Mouse (Mus musculus) erythroblast, embryonic 14.5 days (primary cell): Measurements from ENCODE around the gene Ggact. TPM values are rescaled to one million over a fixed set of nuclear protein-coding genes. Genes with fewer than 3 reads are reported as not detected.

Experiments used
- H3K27me3 ChIP-seq: 2 replicates; pipeline ENCODE4 v1.6.1; 2012; ENCODE audit warnings: inconsistent platforms; ENCODE audit not compliant: control insufficient read depth
- H3K36me3 ChIP-seq: 2 replicates; pipeline ENCODE4 v1.6.1; 2012; ENCODE audit warnings: mild to moderate bottlenecking, inconsistent platforms; ENCODE audit not compliant: control insufficient read depth
- H3K4me1 ChIP-seq: 2 replicates; pipeline ENCODE4 v1.6.1; 2012; ENCODE audit warnings: inconsistent platforms; ENCODE audit not compliant: control insufficient read depth
- H3K4me3 ChIP-seq: replicated peaks from 2 replicates; pipeline ENCODE3; 2012; ENCODE audit warnings: moderate library complexity, mild to moderate bottlenecking, inconsistent platforms
- H3K9me3 ChIP-seq: 2 replicates; pipeline ENCODE4 v1.6.1; 2012; ENCODE audit warnings: low read length, inconsistent platforms, mixed read lengths; ENCODE audit not compliant: control insufficient read depth
- GATA1 ChIP-seq: IDR thresholded peaks from 2 replicates; pipeline ENCODE4 v1.6.1; 2012; ENCODE audit warnings: low read length, inconsistent platforms, mixed read lengths
- TAL1 ChIP-seq: IDR thresholded peaks from 3 replicates; pipeline ENCODE4 v1.6.1; 2012; ENCODE audit warnings: low read length, inconsistent platforms, mixed read lengths
- polyA plus RNA-seq: library from polyadenylated mRNA; stranded (reverse); fragments of >175 nt; gene quantifications from 2 replicates; pipeline ENCODE4 v1.2.3, GENCODE M21; 2012

Ggact gene
- polyA plus RNA-seq, 1 experiment = 1.7 TPM

- H3K36me3 ChIP-seq = no peaks in the 10 kb centered on the region
- no peak overlapping the region for H3K4me3 ChIP-seq
- no peaks in the 10 kb centered on the region for H3K4me1 ChIP-seq
- no peaks in the 10 kb centered on the region for H3K27me3 ChIP-seq
- no peaks in the 10 kb centered on the region for H3K9me3 ChIP-seq
- no peak for TF ChIP-seq TAL1
- TF ChIP-seq GATA1 = no peak
These were observed 89.8 kb downstream of the Ggact start for GRCm38 (mm10) chr14:122823791-122824190.

DNA sequence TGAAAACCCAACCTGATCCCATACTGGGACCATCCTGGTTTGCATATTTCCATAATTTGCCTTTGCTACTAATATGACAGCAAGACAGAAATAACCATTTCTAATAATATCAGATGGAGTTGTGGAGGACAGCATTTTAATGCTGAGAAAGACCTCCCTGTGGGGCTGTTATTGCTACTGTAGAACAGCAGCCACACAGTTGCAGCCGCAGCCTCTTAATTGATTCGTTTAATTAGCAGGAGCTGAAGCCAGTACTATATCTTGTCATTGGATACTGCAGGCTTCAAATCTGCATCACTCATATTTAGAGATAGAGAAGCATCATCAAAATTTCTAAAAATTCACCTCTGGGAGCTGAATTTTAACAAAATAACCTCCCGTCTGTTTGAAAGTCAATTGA lies 92.6 kb downstream of the Ggact start:
- H3K4me3 ChIP-seq = no peak overlapping the region
- H3K9me3 ChIP-seq = no peaks in the 10 kb centered on the region
- no peak for TF ChIP-seq TAL1
- TF ChIP-seq GATA1 = no peak

DNA sequence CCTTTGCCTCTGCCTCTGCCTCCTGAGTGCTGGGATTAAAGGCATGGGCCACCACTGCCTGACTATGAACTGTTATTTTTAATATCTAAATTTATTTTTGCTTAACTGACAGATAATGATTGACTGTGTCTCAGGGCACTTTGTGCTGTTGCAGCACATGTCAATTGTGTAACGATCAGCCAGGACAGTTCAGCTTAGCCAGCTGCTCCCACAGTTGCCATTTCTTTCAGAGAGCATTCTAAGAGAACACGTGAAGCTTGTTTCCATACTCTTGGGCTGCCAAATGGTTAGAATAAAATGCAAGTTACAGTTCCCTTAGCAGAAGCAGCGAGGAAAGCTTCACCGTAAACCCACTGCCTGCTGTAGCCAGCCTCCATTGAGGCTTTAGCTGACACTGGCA lies 113.3 kb downstream of the Ggact start:
- Histone ChIP-seq H3K4me1 (no peaks in the 10 kb centered on the region), H3K36me3 (no peaks in the 10 kb centered on the region), H3K4me3 (no peak overlapping the region), H3K9me3 (no peaks in the 10 kb centered on the region), H3K27me3 (no peaks in the 10 kb centered on the region)
- TF ChIP-seq GATA1 = no peak
- no peak for TF ChIP-seq TAL1

More for the DNA sequence above, 92.6 kb downstream of the Ggact start:
- no peaks in the 10 kb centered on the region for H3K36me3 ChIP-seq
- no peaks in the 10 kb centered on the region for H3K27me3 ChIP-seq
- no peaks in the 10 kb centered on the region for H3K4me1 ChIP-seq

GRCm38 (mm10) chr14:122793368-122793767 lies 120.2 kb downstream of the Ggact start:
- Histone ChIP-seq H3K4me1 (no peaks in the 10 kb centered on the region), H3K4me3 (no peak overlapping the region), H3K9me3 (no peaks in the 10 kb centered on the region), H3K36me3 (no peaks in the 10 kb centered on the region), H3K27me3 (no peaks in the 10 kb centered on the region)
- TF ChIP-seq GATA1 = no peak
- no peak for TF ChIP-seq TAL1

- Histone ChIP-seq H3K36me3 (no peaks in the 10 kb centered on the region), H3K4me3 (no peak overlapping the region), H3K9me3 (no peaks in the 10 kb centered on the region), H3K4me1 (no peaks in the 10 kb centered on the region), H3K27me3 (no peaks in the 10 kb centered on the region)
- TF ChIP-seq GATA1 (no peak), TAL1 (no peak)
These were observed 123.4 kb downstream of the Ggact start for GRCm38 (mm10) chr14:122790111-122790510.

GRCm38 (mm10) chr14:122788199-122788598 lies 125.4 kb downstream of the Ggact start:
- Histone ChIP-seq H3K4me1 (no peaks in the 10 kb centered on the region), H3K4me3 (no peak overlapping the region), H3K36me3 (no peaks in the 10 kb centered on the region), H3K9me3 (no peaks in the 10 kb centered on the region), H3K27me3 (no peaks in the 10 kb centered on the region)
- TF ChIP-seq TAL1 (no peak), GATA1 (no peak)

- H3K27me3 ChIP-seq = no peaks in the 10 kb centered on the region
- no peaks in the 10 kb centered on the region for H3K4me1 ChIP-seq
- H3K9me3 ChIP-seq = no peaks in the 10 kb centered on the region
- no peak for TF ChIP-seq GATA1
- no peaks in the 10 kb centered on the region for H3K36me3 ChIP-seq
- no peak overlapping the region for H3K4me3 ChIP-seq
These were observed 128.9 kb downstream of the Ggact start for GRCm38 (mm10) chr14:122784701-122785100.

DNA sequence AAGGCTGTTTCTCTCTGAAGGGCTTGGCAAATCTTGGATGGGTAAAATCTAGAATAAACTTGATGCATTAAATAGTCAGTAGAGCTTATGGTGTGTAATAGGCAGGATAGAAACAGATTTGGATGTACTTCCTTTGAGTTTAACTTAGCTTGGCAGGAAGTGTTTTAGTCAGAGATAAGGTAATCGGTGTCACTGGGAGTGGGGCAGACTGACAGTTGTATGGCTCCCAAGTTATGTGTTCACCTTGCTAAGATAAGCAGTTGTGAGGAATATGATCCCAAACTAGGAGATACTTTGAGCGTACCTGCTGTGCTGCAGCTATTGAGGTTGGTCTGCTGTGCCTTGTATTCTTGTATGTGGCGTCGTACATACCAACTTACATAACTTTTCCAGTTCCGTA lies 147.1 kb downstream of the Ggact start:
- Histone ChIP-seq H3K27me3 (no peaks in the 10 kb centered on the region), H3K9me3 (no peaks in the 10 kb centered on the region), H3K4me1 (no peaks in the 10 kb centered on the region; the same call in 1 of the 2 replicates), H3K4me3 (no peak overlapping the region), H3K36me3 (no peaks in the 10 kb centered on the region)
- TF ChIP-seq GATA1 = no peak
- TF ChIP-seq TAL1 = no peak

Other genes with a start within 250 kb of the Ggact start
- not detected in 2 replicates for gene Tmtc4, start 70.3 kb upstream of the Ggact start, polyA plus RNA-seq